Mouse (Mus musculus) forebrain, embryonic 13.5 days (tissue): ENCODE data around the gene Akt3. TPM values are rescaled to one million over a fixed set of nuclear protein-coding genes. Genes with fewer than 3 reads are reported as not detected.
A peak's percentile ranks its signal among the peaks of the same experiment; 100 is the strongest.

Source experiments
- ATAC-seq: fragments of 200-750 bp; cut with Nextera tagmentation; 2 replicates; pipeline ENCODE4 v1.8.0; 2017
- H3K27ac ChIP-seq: fragments of 300-500 bp; sonication (generic); 2 replicates; pipeline ENCODE4 v1.5.1; 2015; ENCODE audit warnings: inconsistent platforms, mild to moderate bottlenecking, moderate library complexity
- H3K27me3 ChIP-seq: fragments of 300-500 bp; sonication (generic); 2 replicates; pipeline ENCODE4 v1.6.1; 2015; ENCODE audit warnings: mild to moderate bottlenecking, inconsistent platforms
- H3K36me3 ChIP-seq: fragments of 300-500 bp; sonication (generic); 2 replicates; pipeline ENCODE4 v1.6.1; 2015; ENCODE audit warnings: mild to moderate bottlenecking, inconsistent platforms; ENCODE audit not compliant: poor library complexity, severe bottlenecking
- H3K4me1 ChIP-seq: fragments of 300-500 bp; sonication (generic); 2 replicates; pipeline ENCODE4 v1.6.1; 2015; ENCODE audit warnings: inconsistent platforms
- H3K4me2 ChIP-seq: fragments of 300-500 bp; sonication (generic); 2 replicates; pipeline ENCODE4 v1.6.1; 2015; ENCODE audit warnings: inconsistent platforms, mild to moderate bottlenecking, moderate library complexity
- H3K4me3 ChIP-seq: fragments of 300-500 bp; sonication (generic); 2 replicates; pipeline ENCODE4 v1.5.1; 2015; ENCODE audit warnings: mild to moderate bottlenecking, inconsistent platforms
- H3K9ac ChIP-seq: fragments of 300-500 bp; sonication (generic); 2 replicates; pipeline ENCODE4 v1.6.1; 2015; ENCODE audit warnings: mild to moderate bottlenecking, inconsistent platforms
- H3K9me3 ChIP-seq: fragments of 300-500 bp; sonication (generic); replicated peaks from 2 replicates; pipeline ENCODE4 v1.6.1; 2016; ENCODE audit warnings: inconsistent platforms
- WGBS: fragments of 180-500 bp; shearing (Covaris S2); methylation state at CpG from one replicate; pipeline ENCODE4 v1.1.7; 2015; 5-methylcytosine and 5-hydroxymethylcytosine counted together
- polyA plus RNA-seq: library from polyadenylated mRNA; unstranded; fragments of >200 nt; fragmentation: Nextera tagmentation; extraction: Ambion mirVana; gene quantifications from 2 replicates; pipeline ENCODE4 v1.2.1, GENCODE M21; 2015

Akt3 gene
- polyA plus RNA-seq, 1 experiment from 2014 or later, result 24.8 TPM

GRCm38 (mm10) chr1:177090465-177090864 is 167.5 kb downstream of the Akt3 start:
- Histone ChIP-seq H3K9me3 (no peaks in the 10 kb centered on the region), H3K4me1 (no peaks in the 10 kb centered on the region), H3K36me3 (peaks cover 5% of the 10 kb centered on the region; the same call in 1 of the 2 replicates), H3K4me2 (no peak overlapping the region), H3K27me3 (no peaks in the 10 kb centered on the region), H3K4me3 (no peak overlapping the region), H3K27ac (no peak overlapping the region), H3K9ac (no peak overlapping the region)
- ATAC-seq, result no peak
- 97% methylated on average over 5 of the region's 5 CpGs for WGBS

GRCm38 (mm10) chr1:177089515-177089914 is 168.5 kb downstream of the Akt3 start:
- WGBS, result 51% methylated on average over 3 of the region's 3 CpGs
- Histone ChIP-seq H3K27me3 (no peaks in the 10 kb centered on the region), H3K9me3 (no peaks in the 10 kb centered on the region), H3K36me3 (no peaks in the 10 kb centered on the region; the same call in 1 of the 2 replicates), H3K9ac (no peak overlapping the region), H3K4me3 (no peak overlapping the region), H3K27ac (no peak overlapping the region), H3K4me1 (no peaks in the 10 kb centered on the region), H3K4me2 (no peak overlapping the region)
- no peak; the same call in 1 of the 2 replicates for ATAC-seq

DNA sequence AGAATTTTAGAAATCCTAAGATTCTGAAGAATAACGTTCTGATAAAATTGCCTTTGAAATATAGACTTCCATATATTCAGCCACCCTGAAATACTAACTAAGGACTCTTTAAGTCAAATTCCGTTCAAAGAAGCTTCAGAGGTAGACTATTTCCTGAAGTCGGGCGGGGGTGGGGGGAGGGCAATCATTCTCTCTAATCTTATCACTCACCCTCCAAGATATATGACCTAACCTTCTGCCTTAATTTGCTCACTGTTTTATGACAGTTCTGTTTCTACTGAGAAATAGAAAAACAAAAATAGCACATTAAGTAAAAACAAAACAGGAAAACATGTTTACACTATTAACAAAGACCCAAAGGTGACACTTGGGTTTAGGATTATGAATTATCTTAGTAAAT is 169.0 kb downstream of the Akt3 start:
- WGBS, result 85% methylated on average over 4 of the region's 4 CpGs

DNA sequence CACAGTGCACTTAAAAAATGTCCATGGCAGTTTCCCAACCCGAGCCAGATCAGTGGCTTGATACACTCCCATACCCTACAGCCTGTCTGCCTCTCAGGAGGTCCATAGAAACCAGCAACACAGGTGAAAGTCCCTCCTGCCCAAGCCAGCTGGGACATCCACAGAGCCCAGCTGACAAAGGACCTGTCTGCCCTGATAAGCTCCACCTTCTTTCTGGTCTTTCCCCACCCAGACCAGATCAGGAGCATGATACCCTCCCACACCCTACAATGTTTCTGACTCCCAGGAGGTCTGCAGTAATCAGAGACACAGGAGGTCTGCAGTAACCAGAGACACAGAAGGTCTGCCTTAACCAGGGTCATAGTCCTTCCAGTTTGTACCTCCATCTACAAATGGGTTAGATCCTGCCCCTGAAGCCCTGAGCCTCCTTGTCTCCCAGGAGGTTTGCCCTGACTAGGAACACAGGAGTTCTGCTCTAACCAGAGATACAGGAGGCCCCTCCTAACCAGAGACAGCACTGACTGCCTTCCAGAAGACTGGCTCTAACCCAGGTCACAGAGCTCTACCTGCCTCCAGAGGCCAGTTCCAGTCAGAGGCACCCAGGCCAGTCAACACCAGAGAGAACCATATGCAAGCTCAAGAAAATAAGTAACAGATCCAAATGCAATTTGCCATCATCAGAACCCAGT is 175.9 kb downstream of the Akt3 start:
- no peaks in the 10 kb centered on the region for H3K9me3 ChIP-seq
- ATAC-seq, result no peak
- 87% methylated on average over 1 of the region's 1 CpGs for WGBS
- no peak overlapping the region for H3K9ac ChIP-seq
- no peaks in the 10 kb centered on the region for H3K4me1 ChIP-seq
- H3K36me3 ChIP-seq, result 0 out of 2 replicates have a peak, but pooled peaks cover 4% of the 10 kb centered on the region
- no peak overlapping the region for H3K4me3 ChIP-seq
- no peak overlapping the region for H3K4me2 ChIP-seq
- H3K27me3 ChIP-seq, result no peaks in the 10 kb centered on the region
- H3K27ac ChIP-seq, result no peak overlapping the region

More for the DNA sequence above, 169.0 kb downstream of the Akt3 start:
- H3K9ac ChIP-seq, result no peak overlapping the region
- no peak for ATAC-seq
- H3K4me2 ChIP-seq, result no peak overlapping the region
- H3K27me3 ChIP-seq, result no peaks in the 10 kb centered on the region
- H3K9me3 ChIP-seq, result no peaks in the 10 kb centered on the region
- no peak overlapping the region for H3K27ac ChIP-seq
- H3K36me3 ChIP-seq, result no peaks in the 10 kb centered on the region; the same call in 1 of the 2 replicates
- H3K4me3 ChIP-seq, result no peak overlapping the region
- H3K4me1 ChIP-seq, result no peaks in the 10 kb centered on the region

DNA sequence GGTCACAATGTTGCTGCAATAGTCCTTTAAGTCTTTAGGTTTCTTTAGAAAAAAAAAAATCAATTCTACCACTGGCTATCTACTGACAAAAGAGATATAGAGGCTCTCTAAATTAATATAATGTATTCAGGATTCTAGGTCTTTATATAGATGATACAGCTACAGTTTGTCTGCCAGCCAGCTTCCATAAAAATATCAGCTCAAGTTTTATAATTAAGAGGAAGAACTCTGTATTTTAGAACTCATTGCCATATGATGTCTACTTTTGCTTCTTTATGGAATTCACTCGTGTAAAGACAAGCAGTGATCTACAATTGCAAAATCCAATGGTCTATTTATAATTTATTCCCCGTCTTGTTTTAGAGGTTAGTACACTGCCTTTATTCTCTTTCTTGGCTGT is 188.8 kb downstream of the Akt3 start:
- Histone ChIP-seq H3K36me3 (peaks cover 3% of the 10 kb centered on the region; the same call in 1 of the 2 replicates), H3K4me1 (no peaks in the 10 kb centered on the region), H3K4me2 (no peak overlapping the region), H3K9me3 (no peaks in the 10 kb centered on the region), H3K9ac (no peak overlapping the region), H3K27ac (no peak overlapping the region), H3K4me3 (no peak overlapping the region), H3K27me3 (no peaks in the 10 kb centered on the region)
- no peak for ATAC-seq
- WGBS, result 96% methylated on average over 2 of the region's 2 CpGs

DNA sequence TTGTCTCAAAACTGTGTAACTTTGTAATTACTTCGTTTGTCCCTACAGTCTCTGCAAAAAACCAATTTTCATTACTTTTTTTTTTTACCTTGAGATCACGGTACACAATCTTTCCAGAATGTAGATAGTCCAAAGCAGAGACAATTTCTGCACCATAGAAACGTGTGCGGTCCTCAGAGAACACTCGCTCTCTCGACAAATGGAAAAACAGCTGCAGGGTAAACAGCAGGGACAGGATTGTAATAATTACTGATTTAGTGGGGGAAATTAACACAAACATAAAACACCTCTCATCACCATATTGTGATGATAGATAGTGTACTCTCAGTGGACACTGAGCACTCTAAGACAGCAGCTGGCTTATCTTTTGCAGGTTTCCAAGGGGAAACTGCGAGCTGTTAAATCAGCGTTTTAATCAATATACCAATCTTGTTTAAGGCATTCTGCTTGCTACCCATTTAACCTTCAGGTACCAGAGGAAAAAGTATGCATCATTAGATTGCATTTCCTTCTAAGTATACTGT is 190.8 kb downstream of the Akt3 start:
- H3K4me2 ChIP-seq, result no peak overlapping the region
- no peak overlapping the region for H3K27ac ChIP-seq
- H3K4me1 ChIP-seq, result no peaks in the 10 kb centered on the region
- peaks cover 4% of the 10 kb centered on the region for H3K36me3 ChIP-seq
- no peak overlapping the region for H3K4me3 ChIP-seq
- 76% methylated on average over 8 of the region's 8 CpGs for WGBS
- no peak overlapping the region for H3K9ac ChIP-seq
- no peak for ATAC-seq
- no peaks in the 10 kb centered on the region for H3K27me3 ChIP-seq
- no peaks in the 10 kb centered on the region for H3K9me3 ChIP-seq

- Histone ChIP-seq H3K4me1 (no peaks in the 10 kb centered on the region), H3K9me3 (no peaks in the 10 kb centered on the region), H3K4me3 (no peak overlapping the region), H3K36me3 (peaks cover 7% of the 10 kb centered on the region), H3K9ac (no peak overlapping the region), H3K27me3 (no peaks in the 10 kb centered on the region), H3K27ac (no peak overlapping the region), H3K4me2 (no peak overlapping the region)
- ATAC-seq, result no peak
Measured at GRCm38 (mm10) chr1:177065732-177066131, 192.3 kb downstream of the Akt3 start.

- Histone ChIP-seq H3K9me3 (no peaks in the 10 kb centered on the region), H3K4me1 (no peaks in the 10 kb centered on the region), H3K27ac (no peak overlapping the region), H3K4me3 (no peak overlapping the region), H3K9ac (no peak overlapping the region), H3K36me3 (peaks cover 10% of the 10 kb centered on the region), H3K4me2 (no peak overlapping the region), H3K27me3 (no peaks in the 10 kb centered on the region)
- WGBS, result 92% methylated on average over 2 of the region's 2 CpGs
- no peak for ATAC-seq
Measured at GRCm38 (mm10) chr1:177061761-177062160, 196.2 kb downstream of the Akt3 start.

DNA sequence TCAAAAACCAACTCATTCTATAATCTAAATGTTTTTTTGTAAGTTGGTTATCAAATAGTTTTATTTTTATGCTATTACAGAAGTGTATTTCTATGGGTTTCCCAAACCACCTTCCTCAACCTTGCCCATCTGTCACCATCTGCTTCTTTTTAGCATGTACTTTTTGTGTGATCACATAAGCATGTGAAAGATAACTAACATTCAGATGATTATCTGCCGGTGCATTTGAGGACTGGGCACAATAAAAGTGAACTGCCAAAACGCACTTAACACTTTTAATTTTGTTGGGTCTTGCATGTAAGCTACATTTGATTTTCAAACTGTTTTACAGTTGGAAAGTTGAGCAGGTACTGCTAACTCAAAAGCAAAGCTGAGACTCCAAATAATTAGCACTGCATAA is 203.1 kb downstream of the Akt3 start:
- H3K27ac ChIP-seq, result no peak overlapping the region

GRCm38 (mm10) chr1:177051366-177051963 is 206.5 kb downstream of the Akt3 start:
- no peak overlapping the region; the same call in 1 of the 2 replicates for H3K9ac ChIP-seq

More for the DNA sequence above, 203.1 kb downstream of the Akt3 start:
- no peaks in the 10 kb centered on the region for H3K27me3 ChIP-seq
- H3K4me3 ChIP-seq, result no peak overlapping the region
- H3K36me3 ChIP-seq, result 0 out of 2 replicates have a peak, but pooled peaks cover 7% of the 10 kb centered on the region
- no peak overlapping the region for H3K9ac ChIP-seq
- peaks cover 12% of the 10 kb centered on the region for H3K4me1 ChIP-seq
- 54% methylated on average over 2 of the region's 2 CpGs for WGBS
- H3K4me2 ChIP-seq, result no peak overlapping the region
- ATAC-seq, result peak; percentile 70
- H3K9me3 ChIP-seq, result no peaks in the 10 kb centered on the region

DNA sequence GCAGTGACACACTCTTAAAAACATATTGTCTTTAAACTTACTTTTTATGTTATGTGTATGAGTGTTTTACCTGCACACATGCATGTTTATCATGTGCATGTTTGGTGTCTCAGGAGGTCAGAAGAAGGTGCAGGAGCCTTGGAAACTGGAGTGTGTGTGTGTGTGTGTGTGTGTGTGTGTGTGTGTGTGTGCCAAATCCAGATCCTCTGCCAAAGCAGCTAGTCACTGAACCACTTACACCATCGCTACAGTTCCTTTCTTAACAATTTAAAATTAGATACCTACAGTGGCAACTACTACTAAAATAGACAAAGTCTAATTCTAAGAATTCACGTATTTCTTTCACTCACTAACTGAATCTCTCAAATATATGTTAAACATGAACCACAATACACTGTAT is 209.2 kb downstream of the Akt3 start:
- no peaks in the 10 kb centered on the region for H3K27me3 ChIP-seq
- peaks cover 11% of the 10 kb centered on the region for H3K4me1 ChIP-seq
- H3K27ac ChIP-seq, result no peak overlapping the region
- no peak overlapping the region for H3K9ac ChIP-seq
- no peak overlapping the region for H3K4me3 ChIP-seq
- H3K4me2 ChIP-seq, result no peak overlapping the region
- H3K9me3 ChIP-seq, result no peaks in the 10 kb centered on the region
- no peak for ATAC-seq
- H3K36me3 ChIP-seq, result peaks cover 10% of the 10 kb centered on the region; the same call in 1 of the 2 replicates
- 92% methylated on average over 2 of the region's 2 CpGs for WGBS

More at GRCm38 (mm10) chr1:177051366-177051963, 206.5 kb downstream of the Akt3 start:
- WGBS, result 67% methylated on average over 11 of the region's 11 CpGs
- H3K4me2 ChIP-seq, result no peak overlapping the region
- H3K27me3 ChIP-seq, result no peaks in the 10 kb centered on the region
- ATAC-seq, result peak; percentile 32; the same call in 1 of the 2 replicates
- H3K4me3 ChIP-seq, result no peak overlapping the region
- H3K36me3 ChIP-seq, result peaks cover 10% of the 10 kb centered on the region; the same call in 1 of the 2 replicates
- H3K27ac ChIP-seq, result peak overlapping the region; percentile 51; the same call in 1 of the 2 replicates
- peaks cover 15% of the 10 kb centered on the region for H3K4me1 ChIP-seq
- no peaks in the 10 kb centered on the region for H3K9me3 ChIP-seq

DNA sequence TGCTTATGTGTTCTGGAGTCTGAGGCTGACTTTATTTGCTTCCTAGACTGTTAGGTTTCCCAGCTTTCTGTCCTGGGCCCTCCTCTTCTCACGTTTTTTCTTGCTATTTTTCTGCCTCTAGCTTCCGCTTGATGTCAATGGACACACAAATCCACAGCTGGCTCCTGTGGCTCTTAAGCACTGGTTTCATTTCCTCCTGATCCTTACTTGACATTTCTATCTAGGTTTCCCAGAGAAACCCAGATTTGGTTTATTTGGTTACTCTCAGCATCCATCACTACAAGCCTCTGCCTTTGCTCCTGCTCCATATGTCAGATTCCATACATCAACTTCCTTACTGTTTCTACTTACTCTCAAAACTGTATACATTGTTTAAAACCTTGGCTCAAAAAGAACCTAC is 211.0 kb downstream of the Akt3 start:
- Histone ChIP-seq H3K4me3 (no peak overlapping the region), H3K4me1 (peaks cover 11% of the 10 kb centered on the region), H3K27ac (no peak overlapping the region), H3K27me3 (no peaks in the 10 kb centered on the region), H3K36me3 (peaks cover 10% of the 10 kb centered on the region; the same call in 1 of the 2 replicates), H3K9ac (no peak overlapping the region), H3K4me2 (no peak overlapping the region), H3K9me3 (no peaks in the 10 kb centered on the region)
- WGBS, result 78% methylated on average over 2 of the region's 2 CpGs
- ATAC-seq, result no peak
